Mouse (Mus musculus) A20 (cell line): ENCODE results near the gene Ttc36.
A peak's percentile ranks its signal among the peaks of the same experiment; 100 is the strongest.

Experiments used
- DNase-seq: peaks from one replicate; pipeline ENCODE4 v3.0.0-alpha.2; 2011; ENCODE audit warnings: low read depth, low spot score

The Ttc36 gene

GRCm38 (mm10) chr9:44802808-44803450 is at the start of gene Ttc36:
TSS of gene Ttc36 (minus strand) at chr9:44803072.
- DNase-seq = no peak

GRCm38 (mm10) chr9:44847446-44847845 is 44.6 kb upstream of the Ttc36 start:
- DNase-seq = no peak

- peak; percentile 53 for DNase-seq
These were observed 38.4 kb upstream of the Ttc36 start for GRCm38 (mm10) chr9:44841241-44841640.

GRCm38 (mm10) chr9:44836439-44836838 is 33.6 kb upstream of the Ttc36 start:
- DNase-seq = peak; percentile 81

- no peak for DNase-seq
These were observed 29.5 kb upstream of the Ttc36 start for GRCm38 (mm10) chr9:44832356-44832755.

- DNase-seq = no peak
These were observed 27.6 kb upstream of the Ttc36 start for GRCm38 (mm10) chr9:44830506-44830905.

GRCm38 (mm10) chr9:44828944-44829343 is 26.1 kb upstream of the Ttc36 start:
- DNase-seq = no peak

GRCm38 (mm10) chr9:44826660-44827059 is 23.8 kb upstream of the Ttc36 start:
- DNase-seq = no peak

- DNase-seq = no peak
These were observed 17.3 kb upstream of the Ttc36 start for GRCm38 (mm10) chr9:44819920-44820827.

GRCm38 (mm10) chr9:44817522-44817921 is 14.7 kb upstream of the Ttc36 start:
- no peak for DNase-seq

- no peak for DNase-seq
These were observed 11.3 kb upstream of the Ttc36 start for GRCm38 (mm10) chr9:44814179-44814578.

- no peak for DNase-seq
These were observed 7.4 kb upstream of the Ttc36 start for GRCm38 (mm10) chr9:44810316-44810715.

- no peak for DNase-seq
These were observed 4.9 kb upstream of the Ttc36 start for GRCm38 (mm10) chr9:44807778-44808177.

GRCm38 (mm10) chr9:44807141-44807540 is 4.3 kb upstream of the Ttc36 start:
- no peak for DNase-seq

- no peak for DNase-seq
These were observed 2.7 kb upstream of the Ttc36 start for GRCm38 (mm10) chr9:44805536-44805935.

- DNase-seq = no peak
These were observed 1.8 kb upstream of the Ttc36 start for GRCm38 (mm10) chr9:44804678-44805077.

GRCm38 (mm10) chr9:44801669-44802068 is 1.2 kb downstream of the Ttc36 start:
- DNase-seq = no peak

- DNase-seq = no peak
These were observed 2.9 kb downstream of the Ttc36 start for GRCm38 (mm10) chr9:44799958-44800324.

- peak; percentile 92 for DNase-seq
These were observed 3.5 kb downstream of the Ttc36 start, which contains the start of gene Tmem25 for GRCm38 (mm10) chr9:44799102-44799957. TSS of gene Tmem25 (minus strand) at chr9:44799307.

- no peak for DNase-seq
These were observed 4.6 kb downstream of the Ttc36 start for GRCm38 (mm10) chr9:44798298-44798697.

- DNase-seq = no peak
These were observed 10.0 kb downstream of the Ttc36 start for GRCm38 (mm10) chr9:44792842-44793241.
